Mouse (Mus musculus) G1E (cell line): ENCODE results near the gene Top3b.

Experiments
- CTCF ChIP-seq: IDR thresholded peaks from 2 replicates; pipeline ENCODE4 v1.5.1; 2012; ENCODE audit warnings: low read depth, low read length, inconsistent platforms, mixed read lengths
- GATA1 ChIP-seq: IDR thresholded peaks from 2 replicates; pipeline ENCODE4 v1.6.1; 2012; ENCODE audit warnings: borderline replicate concordance, low read length, inconsistent platforms, mixed read lengths
- GATA2 ChIP-seq: IDR thresholded peaks from 2 replicates; pipeline ENCODE4 v1.6.1; 2012; ENCODE audit warnings: low read depth, low read length, inconsistent platforms, borderline replicate concordance
- POLR2AphosphoS5 ChIP-seq: IDR thresholded peaks from 2 replicates; pipeline ENCODE4 v1.6.1; 2012; ENCODE audit warnings: low read depth, low read length, inconsistent platforms; ENCODE audit not compliant: insufficient replicate concordance
- TAL1 ChIP-seq: conservative IDR thresholded peaks from 2 replicates; pipeline ENCODE4 v1.6.1; 2012; ENCODE audit warnings: low read depth, low read length, inconsistent platforms, mixed read lengths

- TF ChIP-seq CTCF (no peak), GATA1 (no peak), GATA2 (no peak), POLR2AphosphoS5 (no peak), TAL1 (no peak)
Observed at GRCm38 (mm10) chr16:16939543-16939942, 69.0 kb downstream of the Top3b start.
